Comparison of ENCODE assay signal across 14 mouse cellular contexts in genomic region chr10:58326271-58326670, GRCm38 (mm10). TPM values are rescaled to one million over a fixed set of nuclear protein-coding genes. Genes with fewer than 3 reads are reported as not detected.
DNase-seq lines count a peak whose midpoint lies in the region; ATAC-seq and TF ChIP-seq lines count a peak whose summit lies in the region.
"Had no signal": no experiment of that assay in that cellular context is flagged by ENCODE, and none has a peak within 500 bp of the region (broad histone marks: within the 10 kb centered on the region; RNA-seq: fewer than 3 reads in every experiment).

No protein-coding gene starts in this region.

- peaks cover 4% of the 10 kb centered on the region for H3K36me3 ChIP-seq in heart, embryonic 12.5 days
- no peaks in the 10 kb centered on the region for H3K36me3 ChIP-seq in lung, embryonic 16.5 days (ENCODE audit: control insufficient read depth, insufficient read depth, low read length)
- no peaks in the 10 kb centered on the region for H3K36me3 ChIP-seq in hindbrain, postnatal 0 days (ENCODE audit: insufficient read depth, low read length)
- no peaks in the 10 kb centered on the region for H3K36me3 ChIP-seq in myocyte (ENCODE audit: control insufficient read depth, insufficient read depth)
- H3K36me3 ChIP-seq: neural tube, embryonic 12.5 days had no signal

- no peak overlapping the region for H3K27ac ChIP-seq in heart, embryonic 12.5 days (ENCODE audit: poor library complexity, severe bottlenecking)
- no peak overlapping the region for H3K27ac ChIP-seq in lung, embryonic 16.5 days (ENCODE audit: low read length)
- no peak overlapping the region for H3K27ac ChIP-seq in hindbrain, postnatal 0 days
- H3K27ac ChIP-seq: liver, embryonic 14.5 days; neural tube, embryonic 12.5 days had no signal

- H3K27me3 ChIP-seq in heart, embryonic 12.5 days (replicated peaks): no peaks in the 10 kb centered on the region
- H3K27me3 ChIP-seq in lung, embryonic 16.5 days (ENCODE audit: control insufficient read depth, insufficient read depth, low read depth, low read length): no peaks in the 10 kb centered on the region
- no peaks in the 10 kb centered on the region for H3K27me3 ChIP-seq in hindbrain, postnatal 0 days (ENCODE audit: insufficient read depth, low read length)
- no peaks in the 10 kb centered on the region for H3K27me3 ChIP-seq in myocyte (ENCODE audit: control insufficient read depth, insufficient read depth, insufficient read length)
- H3K27me3 ChIP-seq: neural tube, embryonic 12.5 days had no signal

- TF ChIP-seq CTCF in hindbrain, postnatal 0 days (IDR thresholded peaks at IDR 0.05; ENCODE audit: low read depth): no peak

- H3K4me2 ChIP-seq in heart, embryonic 12.5 days: peak overlapping the region; percentile 30
- peak overlapping the region; percentile 42 for H3K4me2 ChIP-seq in lung, embryonic 16.5 days (ENCODE audit: low read depth, low read length)
- H3K4me2 ChIP-seq in hindbrain, postnatal 0 days (ENCODE audit: low read depth, low read length): peak overlapping the region; percentile 66
- H3K4me2 ChIP-seq in myocyte (ENCODE audit: low read depth): peak overlapping the region; percentile 98
- H3K4me2 ChIP-seq: neural tube, embryonic 12.5 days had no signal

- WGBS in heart, embryonic 12.5 days: 64% methylated on average over 3 of the region's 3 CpGs
- 58% methylated on average over 3 of the region's 3 CpGs for WGBS in lung, embryonic 16.5 days
- 39% methylated on average over 3 of the region's 3 CpGs for WGBS in hindbrain, postnatal 0 days

- H3ac ChIP-seq in myocyte (ENCODE audit: control insufficient read depth, insufficient read length): no peak overlapping the region

- DNase-seq in heart, adult 9 months (ENCODE audit: low spot score in 2 of 2): no peak
- no peak for DNase-seq in lung, postnatal 4 days
- no peak for DNase-seq in hindbrain, postnatal 0 days (ENCODE audit: low spot score)
- no peak for DNase-seq in urinary bladder, postnatal 4 days (ENCODE audit: low spot score in 2 of 2)
- DNase-seq in embryo, embryonic 11 days: no peak
- DNase-seq: cerebellum, postnatal 10 days; gastrocnemius, postnatal 25 days; kidney, adult 18-20 months; right cerebral cortex, postnatal 25 days had no signal

- 0 out of 2 replicates have a peak overlapping the region, but pooled peaks have one; percentile 10 for H3K4me3 ChIP-seq in heart, embryonic 12.5 days
- H3K4me3 ChIP-seq in lung, embryonic 16.5 days (ENCODE audit: low read length): peak overlapping the region; percentile 5; the same call in 1 of the 2 replicates
- no peak overlapping the region for H3K4me3 ChIP-seq in hindbrain, postnatal 0 days (ENCODE audit: low read length)
- H3K4me3 ChIP-seq in myocyte: no peak overlapping the region
- H3K4me3 ChIP-seq: neural tube, embryonic 12.5 days had no signal

- TF ChIP-seq POLR2A in myocyte (IDR thresholded peaks at IDR 0.05; ENCODE audit: insufficient read length, low read depth): no peak

- peaks cover 77% of the 10 kb centered on the region for H3K79me2 ChIP-seq in myocyte (ENCODE audit: control insufficient read depth, insufficient read depth)

- no peak overlapping the region; the same call in 1 of the 2 replicates for H3K9ac ChIP-seq in heart, embryonic 12.5 days
- no peak overlapping the region for H3K9ac ChIP-seq in lung, embryonic 16.5 days (ENCODE audit: low read length)
- H3K9ac ChIP-seq in hindbrain, postnatal 0 days (replicated peaks; ENCODE audit: low read length): no peak overlapping the region
- H3K9ac ChIP-seq: liver, embryonic 14.5 days; neural tube, embryonic 12.5 days had no signal

- H3K4me1 ChIP-seq in heart, embryonic 12.5 days (replicated peaks): peaks cover 28% of the 10 kb centered on the region
- H3K4me1 ChIP-seq in lung, embryonic 16.5 days (replicated peaks; ENCODE audit: control insufficient read depth, insufficient read depth, low read length): peaks cover 23% of the 10 kb centered on the region
- H3K4me1 ChIP-seq in hindbrain, postnatal 0 days (ENCODE audit: insufficient read depth, low read length): peaks cover 15% of the 10 kb centered on the region

- H3K9me3 ChIP-seq in heart, embryonic 12.5 days (replicated peaks): no peaks in the 10 kb centered on the region
- H3K9me3 ChIP-seq in lung, embryonic 16.5 days (ENCODE audit: control insufficient read depth, low read length): no peaks in the 10 kb centered on the region
- no peaks in the 10 kb centered on the region for H3K9me3 ChIP-seq in hindbrain, postnatal 0 days (ENCODE audit: low read length)
- H3K9me3 ChIP-seq: neural tube, embryonic 12.5 days had no signal

- ATAC-seq in heart, embryonic 12.5 days (ENCODE audit: insufficient number of reproducible peaks, low FRiP score): no peak
- ATAC-seq in lung, embryonic 16.5 days (ENCODE audit: low read depth): no peak
- ATAC-seq in hindbrain, postnatal 0 days: no peak

TF ChIP-seq in myocyte, 11 proteins besides CTCF, POLR2A, EP300 and RAD21:
- TF ChIP-seq CEBPB (IDR thresholded peaks at IDR 0.05; ENCODE audit: insufficient read depth, poor library complexity, severe bottlenecking) (no peak), TCF12 (IDR thresholded peaks at IDR 0.05; ENCODE audit: insufficient read depth, poor library complexity, severe bottlenecking) (no peak), MAX (IDR thresholded peaks at IDR 0.05; ENCODE audit: low read depth) (no peak), MYOD1 (IDR thresholded peaks at IDR 0.05; ENCODE audit: control insufficient read depth in 1 of 3, insufficient read length in 2 of 3, low read depth in 2 of 3) (no peak), REST (IDR thresholded peaks at IDR 0.05; ENCODE audit: insufficient read depth, insufficient read length) (no peak), SRF (IDR thresholded peaks at IDR 0.05; ENCODE audit: control insufficient read depth, insufficient read length, low read depth) (no peak)

RNA-seq across cellular contexts. Expression of gene Lims1, which starts 3.0 kb away (rescaled TPM):
- polyA plus RNA-seq in heart, embryonic 12.5 days (2016; fragmentation: Nextera tagmentation; extraction: Ambion mirVana): 160 and 161 TPM in 2 replicates
- polyA plus RNA-seq in lung, embryonic 16.5 days (2015; fragmentation: Nextera tagmentation; extraction: Ambion mirVana): 231 and 237 TPM in 2 replicates
- total RNA-seq in hindbrain, postnatal 0 days (2014; rRNA removed): 31.6 and 38.5 TPM in 2 replicates
- polyA plus RNA-seq in hindbrain, postnatal 0 days (2015; fragmentation: Nextera tagmentation; extraction: Ambion mirVana): 55.7 and 58.7 TPM in 2 replicates
- 23.0 TPM for polyA plus RNA-seq in myocyte (2012; fragmentation: generic; extraction: Trizol)

Comparison
In these comparisons a context has a peak if more than half of its experiments do, and no peak if none do; other contexts are left out.
1. H3K4me2 ChIP-seq: peak in every context shown above with its lines; median percentile 98 in myocyte; 66 in hindbrain, postnatal 0 days; 42 in lung, embryonic 16.5 days; 30 in heart, embryonic 12.5 days.
2. H3K4me3 ChIP-seq: peak in heart, embryonic 12.5 days (single experiment) and lung, embryonic 16.5 days (single experiment); none in hindbrain, postnatal 0 days (single experiment) and myocyte (single experiment).